Mouse (Mus musculus): ENCODE results near the gene Rnd1. TPM values are rescaled to one million over a fixed set of nuclear protein-coding genes. Genes with fewer than 3 reads are reported as not detected.

Rnd1 gene
- polyA plus RNA-seq, 1 experiment, result 14.4 TPM

GRCm38 (mm10) chr15:98616362-98617175 is 60.7 kb downstream of the Rnd1 start:
- no peaks in the 10 kb centered on the region for H3K27me3 ChIP-seq (ENCODE audit: control insufficient read depth, insufficient read depth, insufficient read length)
- H3K4me2 ChIP-seq (ENCODE audit: low read depth), result peak overlapping the region; percentile 70
- no peak for TF ChIP-seq SRF (IDR thresholded peaks at IDR 0.05; ENCODE audit: control insufficient read depth, insufficient read length, low read depth)
- H3K36me3 ChIP-seq (ENCODE audit: control insufficient read depth, insufficient read depth), result no peaks in the 10 kb centered on the region
- no peaks in the 10 kb centered on the region for H3K79me2 ChIP-seq (ENCODE audit: control insufficient read depth, insufficient read depth)
- H3ac ChIP-seq (ENCODE audit: control insufficient read depth, insufficient read length), result no peak overlapping the region
- peak overlapping the region; percentile 1 for H3K4me3 ChIP-seq

- TF ChIP-seq POLR2A (IDR thresholded peaks at IDR 0.05; ENCODE audit: insufficient read length, low read depth), result no peak
- no peak for TF ChIP-seq SRF (IDR thresholded peaks at IDR 0.05; ENCODE audit: control insufficient read depth, insufficient read length, low read depth)
- no peak for TF ChIP-seq MYOD1 (IDR thresholded peaks at IDR 0.05; ENCODE audit: control insufficient read depth in 1 of 3, insufficient read length in 2 of 3, low read depth in 2 of 3)
- TF ChIP-seq MYOG (IDR thresholded peaks at IDR 0.05; ENCODE audit: control insufficient read depth in 1 of 3, insufficient read depth in 1 of 3, insufficient read length in 2 of 3, low read depth in 2 of 3), result no peak
- TF ChIP-seq MAX (IDR thresholded peaks at IDR 0.05; ENCODE audit: low read depth), result no peak
- TF ChIP-seq POLR2AphosphoS2 (IDR thresholded peaks at IDR 0.05; ENCODE audit: insufficient read length, low read depth), result no peak
- no peak for TF ChIP-seq TCF3 (IDR thresholded peaks at IDR 0.05; ENCODE audit: insufficient read length, low read depth)
- no peak for TF ChIP-seq E2F4 (IDR thresholded peaks at IDR 0.05; ENCODE audit: insufficient read depth)
- TF ChIP-seq CEBPB (IDR thresholded peaks at IDR 0.05; ENCODE audit: insufficient read depth, poor library complexity, severe bottlenecking), result no peak
- TF ChIP-seq USF1 (IDR thresholded peaks at IDR 0.05; ENCODE audit: low read depth), result no peak
- TF ChIP-seq TCF12 (IDR thresholded peaks at IDR 0.05; ENCODE audit: insufficient read depth, poor library complexity, severe bottlenecking), result no peak
- no peak for TF ChIP-seq REST (IDR thresholded peaks at IDR 0.05; ENCODE audit: insufficient read depth, insufficient read length)
- Histone ChIP-seq H3K79me2 (ENCODE audit: control insufficient read depth, insufficient read depth) (no peaks in the 10 kb centered on the region), H3K4me3 (no peak overlapping the region), H3K27me3 (ENCODE audit: control insufficient read depth, insufficient read depth, insufficient read length) (no peaks in the 10 kb centered on the region), H3K4me2 (ENCODE audit: low read depth) (no peak overlapping the region), H3K36me3 (ENCODE audit: control insufficient read depth, insufficient read depth) (no peaks in the 10 kb centered on the region), H3ac (ENCODE audit: control insufficient read depth, insufficient read length) (no peak overlapping the region)
These were observed 61.5 kb downstream of the Rnd1 start for GRCm38 (mm10) chr15:98615751-98616150.

- H3K79me2 ChIP-seq (ENCODE audit: control insufficient read depth, insufficient read depth), result no peaks in the 10 kb centered on the region
These were observed 62.3 kb downstream of the Rnd1 start for GRCm38 (mm10) chr15:98614971-98615370.

GRCm38 (mm10) chr15:98614551-98614950 is 62.7 kb downstream of the Rnd1 start:
- Histone ChIP-seq H3K4me3 (no peak overlapping the region), H3K36me3 (ENCODE audit: control insufficient read depth, insufficient read depth) (no peaks in the 10 kb centered on the region), H3K27me3 (ENCODE audit: control insufficient read depth, insufficient read depth, insufficient read length) (no peaks in the 10 kb centered on the region), H3K79me2 (ENCODE audit: control insufficient read depth, insufficient read depth) (no peaks in the 10 kb centered on the region), H3K4me2 (ENCODE audit: low read depth) (no peak overlapping the region), H3ac (ENCODE audit: control insufficient read depth, insufficient read length) (no peak overlapping the region)
- TF ChIP-seq MYOG (IDR thresholded peaks at IDR 0.05; ENCODE audit: control insufficient read depth in 1 of 3, insufficient read depth in 1 of 3, insufficient read length in 2 of 3, low read depth in 2 of 3) (no peak), MAX (IDR thresholded peaks at IDR 0.05; ENCODE audit: low read depth) (no peak), POLR2A (IDR thresholded peaks at IDR 0.05; ENCODE audit: insufficient read length, low read depth) (no peak), USF1 (IDR thresholded peaks at IDR 0.05; ENCODE audit: low read depth) (no peak), POLR2AphosphoS2 (IDR thresholded peaks at IDR 0.05; ENCODE audit: insufficient read length, low read depth) (no peak), REST (IDR thresholded peaks at IDR 0.05; ENCODE audit: insufficient read depth, insufficient read length) (no peak), TCF12 (IDR thresholded peaks at IDR 0.05; ENCODE audit: insufficient read depth, poor library complexity, severe bottlenecking) (no peak), E2F4 (IDR thresholded peaks at IDR 0.05; ENCODE audit: insufficient read depth) (no peak)

More at GRCm38 (mm10) chr15:98614971-98615370, 62.3 kb downstream of the Rnd1 start:
- Histone ChIP-seq H3K4me2 (ENCODE audit: low read depth) (no peak overlapping the region), H3K27me3 (ENCODE audit: control insufficient read depth, insufficient read depth, insufficient read length) (no peaks in the 10 kb centered on the region), H3ac (ENCODE audit: control insufficient read depth, insufficient read length) (no peak overlapping the region), H3K36me3 (ENCODE audit: control insufficient read depth, insufficient read depth) (no peaks in the 10 kb centered on the region), H3K4me3 (no peak overlapping the region)
- TF ChIP-seq USF1 (IDR thresholded peaks at IDR 0.05; ENCODE audit: low read depth), result no peak
- no peak for TF ChIP-seq TCF12 (IDR thresholded peaks at IDR 0.05; ENCODE audit: insufficient read depth, poor library complexity, severe bottlenecking)
- no peak for TF ChIP-seq MAX (IDR thresholded peaks at IDR 0.05; ENCODE audit: low read depth)
- TF ChIP-seq SRF (IDR thresholded peaks at IDR 0.05; ENCODE audit: control insufficient read depth, insufficient read length, low read depth), result no peak
- no peak for TF ChIP-seq REST (IDR thresholded peaks at IDR 0.05; ENCODE audit: insufficient read depth, insufficient read length)
- TF ChIP-seq MYOG (IDR thresholded peaks at IDR 0.05; ENCODE audit: control insufficient read depth in 1 of 3, insufficient read depth in 1 of 3, insufficient read length in 2 of 3, low read depth in 2 of 3), result no peak
- no peak for TF ChIP-seq E2F4 (IDR thresholded peaks at IDR 0.05; ENCODE audit: insufficient read depth)
- no peak for TF ChIP-seq POLR2A (IDR thresholded peaks at IDR 0.05; ENCODE audit: insufficient read length, low read depth)
- TF ChIP-seq POLR2AphosphoS2 (IDR thresholded peaks at IDR 0.05; ENCODE audit: insufficient read length, low read depth), result no peak
- TF ChIP-seq MYOD1 (IDR thresholded peaks at IDR 0.05; ENCODE audit: control insufficient read depth in 1 of 3, insufficient read length in 2 of 3, low read depth in 2 of 3), result no peak
- no peak for TF ChIP-seq TCF3 (IDR thresholded peaks at IDR 0.05; ENCODE audit: insufficient read length, low read depth)
- TF ChIP-seq CEBPB (IDR thresholded peaks at IDR 0.05; ENCODE audit: insufficient read depth, poor library complexity, severe bottlenecking), result no peak

Other genes starting within 250 kb of the Rnd1 start
- not detected for gene Olfr282, start 246.2 kb downstream of the Rnd1 start, polyA plus RNA-seq (2012; fragmentation: generic; extraction: Trizol)
- gene Olfr281, start 224.9 kb downstream of the Rnd1 start, polyA plus RNA-seq (2012; fragmentation: generic; extraction: Trizol), result not detected
- not detected for gene OR5BS1P, start 207.6 kb downstream of the Rnd1 start, polyA plus RNA-seq (2012; fragmentation: generic; extraction: Trizol)
- not detected for gene Lalba, start 194.7 kb downstream of the Rnd1 start, polyA plus RNA-seq (2012; fragmentation: generic; extraction: Trizol)
- gene Olfr279, start 185.1 kb downstream of the Rnd1 start, polyA plus RNA-seq (2012; fragmentation: generic; extraction: Trizol), result not detected
- 109 TPM for gene Kansl2, start 143.2 kb downstream of the Rnd1 start, polyA plus RNA-seq (2012; fragmentation: generic; extraction: Trizol)
- 12.6 TPM for gene Ccnt1, start 106.5 kb downstream of the Rnd1 start, polyA plus RNA-seq (2012; fragmentation: generic; extraction: Trizol)
- 0.10 TPM for gene 4930415O20Rik, start 106.5 kb downstream of the Rnd1 start, polyA plus RNA-seq (2012; fragmentation: generic; extraction: Trizol)
- 32.4 TPM for gene Adcy6, start 67.4 kb downstream of the Rnd1 start, polyA plus RNA-seq (2012; fragmentation: generic; extraction: Trizol)
- gene Cacnb3, start 46.6 kb downstream of the Rnd1 start, polyA plus RNA-seq (2012; fragmentation: generic; extraction: Trizol), result 80.8 TPM
- 102 TPM for gene Ddx23, start 14.6 kb downstream of the Rnd1 start, polyA plus RNA-seq (2012; fragmentation: generic; extraction: Trizol)
- 2.4 TPM for gene Ccdc65, start 30.7 kb upstream of the Rnd1 start, polyA plus RNA-seq (2012; fragmentation: generic; extraction: Trizol)
- 52.9 TPM for gene Fkbp11, start 50.7 kb upstream of the Rnd1 start, polyA plus RNA-seq (2012; fragmentation: generic; extraction: Trizol)
- gene Arf3, start 85.8 kb upstream of the Rnd1 start, polyA plus RNA-seq (2012; fragmentation: generic; extraction: Trizol), result 72.0 TPM
- 3.3 TPM for gene Wnt10b, start 100.7 kb upstream of the Rnd1 start, polyA plus RNA-seq (2012; fragmentation: generic; extraction: Trizol)
- 0.06 TPM for gene Wnt1, start 112.4 kb upstream of the Rnd1 start, polyA plus RNA-seq (2012; fragmentation: generic; extraction: Trizol)
- gene Ddn, start 132.0 kb upstream of the Rnd1 start, polyA plus RNA-seq (2012; fragmentation: generic; extraction: Trizol), result 0.11 TPM
- 99.7 TPM for gene Prkag1, start 154.1 kb upstream of the Rnd1 start, polyA plus RNA-seq (2012; fragmentation: generic; extraction: Trizol)
- 27.1 TPM for gene Kmt2d, start 193.7 kb upstream of the Rnd1 start, polyA plus RNA-seq (2012; fragmentation: generic; extraction: Trizol)
- gene Rhebl1, start 217.1 kb upstream of the Rnd1 start, polyA plus RNA-seq (2012; fragmentation: generic; extraction: Trizol), result 7.6 TPM
- gene Dhh, start 221.1 kb upstream of the Rnd1 start, polyA plus RNA-seq (2012; fragmentation: generic; extraction: Trizol), result 0.11 TPM
- gene Lmbr1l, start 240.8 kb upstream of the Rnd1 start, polyA plus RNA-seq (2012; fragmentation: generic; extraction: Trizol), result 33.4 TPM

Data from myocyte (in vitro differentiated cells).